Mouse (Mus musculus): Measurements from ENCODE around the gene Gm14403. TPM values are rescaled to one million over a fixed set of nuclear protein-coding genes. Genes with fewer than 3 reads are reported as not detected.
"Not testable (repeated sequence)": the region's sequence is repeated elsewhere in the genome, so short reads cannot be mapped to it uniquely, and the experiment has no call there.

Gm14403 gene
- polyA plus RNA-seq (2012; ENCODE audit: insufficient read depth, insufficient read length, low replicate concordance, missing spikeins) = not detected in 2 replicates

DNA sequence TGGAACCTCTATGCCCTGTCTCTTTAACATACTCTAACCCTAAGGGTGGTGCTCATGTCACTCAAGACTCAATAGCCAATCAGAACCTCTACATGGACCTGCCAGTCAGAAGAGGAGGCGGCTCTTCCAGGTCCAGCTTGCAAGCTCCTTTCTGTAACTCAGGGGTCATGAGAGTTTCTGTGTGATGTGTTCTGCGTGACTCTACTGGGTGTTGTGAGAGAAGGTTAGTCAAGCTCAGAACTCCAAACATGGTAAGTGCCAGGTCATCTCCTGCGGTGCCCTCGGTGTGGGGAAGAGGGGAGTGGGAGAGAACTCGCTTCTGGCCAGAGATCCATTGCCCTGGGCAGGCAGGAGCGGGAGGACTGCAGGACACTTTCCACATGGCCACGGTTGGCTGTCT is at the start of gene Gm14403:
Gm14403 (plus strand) TSS at position 149 of the 400 bp plus-strand sequence.
- 21% methylated on average over 7 of the region's 7 CpGs for WGBS
- peak within 1 kb of the TSS; percentile 35 for H3K4me3 ChIP-seq (ENCODE audit: insufficient read depth, low read depth, low read length)
- not testable (repeated sequence) for H3K27ac ChIP-seq (ENCODE audit: insufficient read depth, low read depth, low read length); H3K4me1 ChIP-seq (ENCODE audit: control insufficient read depth, insufficient read depth, low read length)

DNA sequence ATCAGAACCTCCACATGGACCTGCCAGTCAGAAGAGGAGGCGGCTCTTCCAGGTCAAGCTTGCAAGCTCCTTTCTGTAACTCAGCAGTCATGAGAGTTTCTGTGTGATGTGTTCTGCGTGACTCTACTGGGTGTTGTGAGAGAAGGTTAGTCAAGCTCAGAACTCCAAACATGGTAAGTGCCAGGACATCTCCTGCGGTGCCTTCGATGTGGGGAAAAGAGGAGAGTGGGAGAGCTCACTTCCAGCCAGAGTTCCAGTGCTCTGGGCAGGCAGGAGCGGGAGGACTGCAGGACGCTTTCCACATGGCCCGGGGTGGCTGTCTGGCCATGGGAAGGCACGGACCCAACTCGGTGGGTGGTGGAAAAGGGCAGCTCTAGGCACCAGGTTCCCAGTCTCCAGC is 33.3 kb upstream of the Gm14403 start, which contains the start of gene Zfp970:
Zfp970 (plus strand) TSS at position 58 of the 400 bp plus-strand sequence.
- H3K27ac ChIP-seq (ENCODE audit: insufficient read depth, low read depth, low read length); H3K4me1 ChIP-seq (ENCODE audit: control insufficient read depth, insufficient read depth, low read length): not testable (repeated sequence)
- WGBS = 3% methylated on average over 8 of the region's 9 CpGs
- peak within 1 kb of the TSS; percentile 43 for H3K4me3 ChIP-seq (ENCODE audit: insufficient read depth, low read depth, low read length)

DNA sequence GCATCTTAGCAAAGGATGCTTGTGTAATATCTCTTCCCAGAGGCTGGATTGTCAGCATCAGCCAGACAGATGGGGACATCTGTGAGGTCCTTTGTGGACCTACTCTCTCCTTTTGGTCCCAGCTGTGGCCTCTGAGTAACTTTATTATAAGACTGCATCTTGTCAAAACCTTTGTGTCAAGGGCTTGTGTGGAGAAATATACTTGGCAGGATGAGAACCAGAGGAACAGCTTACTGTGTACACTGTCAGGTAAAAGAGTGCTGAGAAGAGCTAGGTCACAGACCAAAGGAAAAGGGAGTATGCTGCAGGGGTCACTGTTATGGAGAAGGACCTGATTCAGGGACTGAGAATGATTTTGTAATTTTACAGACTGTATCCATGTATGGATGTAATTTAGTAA is 29.8 kb upstream of the Gm14403 start:
- H3K4me1 ChIP-seq (ENCODE audit: control insufficient read depth, insufficient read depth, low read length); H3K27ac ChIP-seq (ENCODE audit: insufficient read depth, low read depth, low read length); H3K4me3 ChIP-seq (ENCODE audit: insufficient read depth, low read depth, low read length): not testable (repeated sequence)

GRCm38 (mm10) chr2:177472261-177472660 is 25.8 kb upstream of the Gm14403 start:
- 93% methylated on average over 7 of the region's 10 CpGs for WGBS
- not testable (repeated sequence) for H3K4me1 ChIP-seq (ENCODE audit: control insufficient read depth, insufficient read depth, low read length); H3K4me3 ChIP-seq (ENCODE audit: insufficient read depth, low read depth, low read length); H3K27ac ChIP-seq (ENCODE audit: insufficient read depth, low read depth, low read length)

DNA sequence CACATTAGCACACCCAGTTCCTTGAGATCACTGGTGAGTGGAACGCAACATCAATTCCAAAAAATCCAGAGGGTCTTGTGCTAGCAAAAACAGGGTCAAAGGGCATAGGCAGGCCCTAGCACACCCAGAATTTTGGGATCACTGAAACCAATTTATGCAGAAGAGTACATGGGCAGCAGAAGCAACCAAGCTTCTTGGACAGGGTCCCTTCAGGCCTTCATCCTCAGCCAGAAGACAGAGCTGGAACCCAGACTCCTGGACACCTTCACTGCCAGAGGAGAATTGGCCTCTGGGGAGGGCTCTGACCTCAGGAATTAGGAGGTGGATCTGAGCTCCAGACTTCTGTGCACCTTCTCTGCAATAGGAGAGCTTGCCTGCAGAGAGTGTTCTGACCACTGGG is 16.0 kb upstream of the Gm14403 start:
- H3K27ac ChIP-seq (ENCODE audit: insufficient read depth, low read depth, low read length); H3K4me3 ChIP-seq (ENCODE audit: insufficient read depth, low read depth, low read length); H3K4me1 ChIP-seq (ENCODE audit: control insufficient read depth, insufficient read depth, low read length): not testable (repeated sequence)
- WGBS = 89% methylated on average over 1 of the region's 1 CpGs

GRCm38 (mm10) chr2:177483238-177483948 is 14.6 kb upstream of the Gm14403 start:
- not testable (repeated sequence) for H3K4me1 ChIP-seq (ENCODE audit: control insufficient read depth, insufficient read depth, low read length); H3K4me3 ChIP-seq (ENCODE audit: insufficient read depth, low read depth, low read length); H3K27ac ChIP-seq (ENCODE audit: insufficient read depth, low read depth, low read length)
- 86% methylated on average over 11 of the region's 11 CpGs for WGBS

GRCm38 (mm10) chr2:177499182-177499581 is 1.2 kb downstream of the Gm14403 start:
- H3K4me3 ChIP-seq (ENCODE audit: insufficient read depth, low read depth, low read length); H3K4me1 ChIP-seq (ENCODE audit: control insufficient read depth, insufficient read depth, low read length); H3K27ac ChIP-seq (ENCODE audit: insufficient read depth, low read depth, low read length): not testable (repeated sequence)
- 27% methylated on average over 1 of the region's 1 CpGs for WGBS

DNA sequence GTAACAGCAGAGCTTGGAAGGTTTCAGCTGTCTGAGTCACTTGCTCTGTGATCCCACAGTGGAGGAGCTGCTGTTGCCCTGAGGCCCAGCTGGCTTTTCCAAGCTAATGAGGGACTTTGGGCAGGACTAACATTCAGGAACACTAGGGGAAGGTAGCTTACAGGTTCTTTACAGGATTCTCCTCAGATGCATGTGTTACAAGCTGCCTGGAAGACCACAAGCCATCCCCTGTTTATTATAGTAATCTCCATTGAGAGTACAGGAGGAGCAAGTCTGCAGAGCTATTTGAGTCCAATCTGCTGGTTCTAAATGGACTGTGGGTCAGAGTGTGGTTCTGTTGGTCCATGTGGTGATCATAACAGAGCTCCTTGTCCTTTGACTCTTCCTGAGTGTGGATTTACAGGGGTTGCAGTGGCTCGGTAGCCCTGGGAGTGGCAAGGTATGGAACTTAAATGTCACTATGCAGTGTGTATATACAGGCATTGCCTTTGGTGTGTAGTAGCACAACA is 7.2 kb downstream of the Gm14403 start:
- H3K4me1 ChIP-seq (ENCODE audit: control insufficient read depth, insufficient read depth, low read length); H3K4me3 ChIP-seq (ENCODE audit: insufficient read depth, low read depth, low read length); H3K27ac ChIP-seq (ENCODE audit: insufficient read depth, low read depth, low read length): not testable (repeated sequence)
- WGBS = 97% methylated on average over 1 of the region's 1 CpGs

DNA sequence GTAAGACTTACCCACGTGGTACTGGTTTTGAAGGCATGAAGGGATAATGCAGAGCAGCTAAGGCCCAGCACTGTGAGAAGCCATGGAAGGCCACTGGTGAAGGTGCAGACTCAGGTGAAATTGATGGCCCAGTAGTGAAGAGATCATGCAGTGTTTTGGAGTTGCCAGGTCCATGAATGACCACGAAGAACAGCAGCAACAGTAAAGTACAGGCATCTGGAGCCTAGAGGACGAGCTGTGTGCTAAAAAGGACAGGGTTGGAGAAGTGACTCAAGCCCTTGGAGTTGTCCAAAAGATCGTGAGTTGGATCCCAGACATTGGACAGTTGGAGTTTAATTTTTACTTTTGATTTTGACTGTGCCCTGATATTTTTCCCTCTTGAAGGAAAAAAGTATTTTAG is 13.4 kb downstream of the Gm14403 start:
- 65% methylated on average over 4 of the region's 4 CpGs for WGBS
- not testable (repeated sequence) for H3K4me3 ChIP-seq (ENCODE audit: insufficient read depth, low read depth, low read length); H3K27ac ChIP-seq (ENCODE audit: insufficient read depth, low read depth, low read length); H3K4me1 ChIP-seq (ENCODE audit: control insufficient read depth, insufficient read depth, low read length)

- H3K27ac ChIP-seq (ENCODE audit: insufficient read depth, low read depth, low read length); H3K4me3 ChIP-seq (ENCODE audit: insufficient read depth, low read depth, low read length); H3K4me1 ChIP-seq (ENCODE audit: control insufficient read depth, insufficient read depth, low read length): not testable (repeated sequence)
- WGBS = 87% methylated on average over 3 of the region's 3 CpGs
These were observed 14.0 kb downstream of the Gm14403 start for GRCm38 (mm10) chr2:177511972-177512371.

DNA sequence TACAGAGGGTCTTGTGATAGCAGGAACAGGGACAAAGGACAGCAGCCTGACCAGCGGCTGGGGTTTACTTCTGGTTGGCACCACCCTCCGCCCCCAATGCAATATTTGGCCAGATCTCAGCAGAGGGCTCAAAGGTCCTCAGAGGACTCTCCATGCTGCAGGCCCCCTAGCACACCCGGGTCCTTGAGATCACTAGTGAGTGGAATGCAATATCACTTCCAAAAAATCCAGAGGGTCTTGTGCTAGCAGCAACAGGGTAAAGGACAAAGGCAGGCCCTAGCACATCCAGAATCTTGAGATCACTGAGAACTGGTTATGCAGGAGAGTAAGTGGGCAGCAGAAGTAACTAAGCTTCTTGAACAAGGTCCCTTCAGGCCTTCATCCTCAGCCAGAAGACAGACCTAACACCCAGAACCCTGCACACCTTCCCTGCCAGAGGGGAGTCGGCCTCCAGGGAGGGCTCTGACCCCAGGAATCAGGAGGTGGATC is 16.0 kb downstream of the Gm14403 start:
- H3K27ac ChIP-seq (ENCODE audit: insufficient read depth, low read depth, low read length); H3K4me3 ChIP-seq (ENCODE audit: insufficient read depth, low read depth, low read length); H3K4me1 ChIP-seq (ENCODE audit: control insufficient read depth, insufficient read depth, low read length): not testable (repeated sequence)
- 88% methylated on average over 4 of the region's 4 CpGs for WGBS

- H3K4me1 ChIP-seq (ENCODE audit: control insufficient read depth, insufficient read depth, low read length); H3K27ac ChIP-seq (ENCODE audit: insufficient read depth, low read depth, low read length); H3K4me3 ChIP-seq (ENCODE audit: insufficient read depth, low read depth, low read length): not testable (repeated sequence)
- 84% methylated on average over 9 of the region's 9 CpGs for WGBS
These were observed 19.7 kb downstream of the Gm14403 start for GRCm38 (mm10) chr2:177517746-177518145.

DNA sequence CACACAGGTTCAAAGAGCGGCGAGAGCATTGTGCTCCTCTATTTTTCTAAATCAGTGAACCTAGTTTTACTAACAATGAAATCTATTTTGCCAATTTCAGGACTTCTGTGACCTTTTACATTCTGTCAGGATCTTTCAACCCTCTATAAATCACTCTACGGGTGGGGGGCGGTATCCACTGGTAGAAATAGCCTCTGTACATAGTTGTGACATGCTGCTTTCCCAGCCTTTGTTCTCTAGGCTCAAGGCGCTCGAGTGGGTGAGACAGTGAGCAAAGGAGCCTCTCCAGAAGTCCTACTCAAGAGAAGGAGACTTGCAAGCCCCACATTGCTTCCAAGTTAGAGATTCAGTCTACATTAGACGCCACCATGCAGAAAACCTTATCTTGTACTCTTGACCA is 20.3 kb downstream of the Gm14403 start:
- WGBS = 86% methylated on average over 7 of the region's 7 CpGs
- not testable (repeated sequence) for H3K4me1 ChIP-seq (ENCODE audit: control insufficient read depth, insufficient read depth, low read length); H3K27ac ChIP-seq (ENCODE audit: insufficient read depth, low read depth, low read length); H3K4me3 ChIP-seq (ENCODE audit: insufficient read depth, low read depth, low read length)

- H3K4me3 ChIP-seq (ENCODE audit: insufficient read depth, low read depth, low read length); H3K27ac ChIP-seq (ENCODE audit: insufficient read depth, low read depth, low read length); H3K4me1 ChIP-seq (ENCODE audit: control insufficient read depth, insufficient read depth, low read length): not testable (repeated sequence)
- 90% methylated on average over 1 of the region's 1 CpGs for WGBS
These were observed 20.9 kb downstream of the Gm14403 start for GRCm38 (mm10) chr2:177518960-177519359.
